Mouse (Mus musculus) small intestine, adult 2 months (tissue): ENCODE results near the gene Gm21256. TPM values are rescaled to one million over a fixed set of nuclear protein-coding genes. Genes with fewer than 3 reads are reported as not detected.
"Not testable (repeated sequence)": the region's sequence is repeated elsewhere in the genome, so short reads cannot be mapped to it uniquely, and the experiment has no call there.

Experiments
- H3K27ac ChIP-seq: fragments of 200-500 bp; 2 replicates; pipeline ENCODE4 v1.5.1; 2012; ENCODE audit warnings: low read depth, low read length, control low read depth, inconsistent platforms; ENCODE audit not compliant: insufficient read depth
- H3K27me3 ChIP-seq: fragments of 200-500 bp; 2 replicates; pipeline ENCODE4 v1.6.1; 2012; ENCODE audit warnings: mild to moderate bottlenecking, moderate library complexity, low read length, inconsistent platforms; ENCODE audit not compliant: control insufficient read depth, insufficient read depth
- H3K36me3 ChIP-seq: fragments of 200-500 bp; 2 replicates; pipeline ENCODE4 v1.6.1; 2012; ENCODE audit warnings: mild to moderate bottlenecking, low read length, control low read depth, inconsistent platforms; ENCODE audit not compliant: control insufficient read depth, insufficient read depth
- H3K4me1 ChIP-seq: fragments of 200-500 bp; 2 replicates; pipeline ENCODE4 v1.6.1; 2012; ENCODE audit warnings: low read length, inconsistent platforms, mixed read lengths; ENCODE audit not compliant: control insufficient read depth, insufficient read depth, insufficient read length
- H3K4me3 ChIP-seq: fragments of 200-500 bp; 2 replicates; pipeline ENCODE4 v1.5.1; 2012; ENCODE audit warnings: low read depth, mild to moderate bottlenecking, control low read depth, inconsistent platforms, low read length, moderate library complexity
- WGBS: fragments of 180-500 bp; shearing (Covaris S2); methylation state at CpG from one replicate; pipeline ENCODE4 v1.1.7; 2018; 5-methylcytosine and 5-hydroxymethylcytosine counted together
- polyA plus RNA-seq: library from polyadenylated mRNA; depleted of rRNA; stranded (reverse); fragments of >200 nt; gene quantifications from 2 replicates; pipeline ENCODE4 v1.2.3, GENCODE M21; 2012; rRNA removed

Gene Gm21256
- polyA plus RNA-seq = not detected in 2 replicates

GRCm38 (mm10) chrY:47450660-47451059 lies at the start of gene Gm21256:
Gene Gm21256, plus strand, starts transcription at chrY:47450960.
- not testable (repeated sequence) for H3K27ac ChIP-seq, H3K36me3 ChIP-seq, H3K4me3 ChIP-seq, H3K27me3 ChIP-seq, H3K4me1 ChIP-seq
- WGBS = no CpG with 5 or more reads among the region's 7 CpGs

Other genes with a start within 250 kb of the Gm21256 start
- gene Gm21170, start 240.1 kb downstream of the Gm21256 start, polyA plus RNA-seq = not detected in 2 replicates